Mouse (Mus musculus) hindbrain, postnatal 0 days (tissue): ENCODE measurements around the gene Taok3. TPM values are rescaled to one million over a fixed set of nuclear protein-coding genes. Genes with fewer than 3 reads are reported as not detected.
A peak's percentile ranks its signal among the peaks of the same experiment; 100 is the strongest.

Experiments used
- ATAC-seq: fragments of 200-750 bp; cut with Nextera tagmentation; 2 replicates; pipeline ENCODE4 v1.8.0; 2017; ENCODE audit warnings: mild to moderate bottlenecking, moderate TSS enrichment, moderate library complexity
- DNase-seq: peaks from one replicate; pipeline ENCODE4 v3.0.0-alpha.2; 2015; ENCODE audit warnings: low spot score
- H3K27ac ChIP-seq: fragments of 300-500 bp; sonication (generic); 2 replicates; pipeline ENCODE4 v1.5.1; 2014; ENCODE audit warnings: mild to moderate bottlenecking
- H3K27me3 ChIP-seq: fragments of 300-500 bp; sonication (generic); 2 replicates; pipeline ENCODE4 v1.6.1; 2014; ENCODE audit warnings: low read length, mixed read lengths; ENCODE audit not compliant: insufficient read depth
- H3K36me3 ChIP-seq: fragments of 300-500 bp; sonication (generic); 2 replicates; pipeline ENCODE4 v1.6.1; 2014; ENCODE audit warnings: low read length, mixed read lengths; ENCODE audit not compliant: insufficient read depth
- H3K4me1 ChIP-seq: fragments of 300-500 bp; sonication (generic); 2 replicates; pipeline ENCODE4 v1.6.1; 2014; ENCODE audit warnings: antibody characterized with exemption, low read length, mixed read lengths; ENCODE audit not compliant: insufficient read depth
- H3K4me2 ChIP-seq: fragments of 300-500 bp; sonication (generic); 2 replicates; pipeline ENCODE4 v1.6.1; 2014; ENCODE audit warnings: low read depth, mild to moderate bottlenecking, low read length, moderate library complexity, mixed read lengths
- H3K4me3 ChIP-seq: fragments of 300-500 bp; sonication (generic); 2 replicates; pipeline ENCODE4 v1.5.1; 2014; ENCODE audit warnings: low read length
- H3K9ac ChIP-seq: fragments of 300-500 bp; sonication (generic); replicated peaks from 2 replicates; pipeline ENCODE4 v1.6.1; 2014; ENCODE audit warnings: mild to moderate bottlenecking, low read length, moderate library complexity, mixed read lengths
- H3K9me3 ChIP-seq: fragments of 300-500 bp; sonication (generic); 2 replicates; pipeline ENCODE4 v1.6.1; 2016; ENCODE audit warnings: low read length, mixed read lengths
- CTCF ChIP-seq: IDR thresholded peaks from 2 replicates; pipeline ENCODE4 v1.5.1; 2016; ENCODE audit warnings: antibody characterized with exemption, control low read depth, low read depth
- WGBS: fragments of 180-500 bp; shearing (Covaris S2); extraction: QIAGEN DNeasy Blood & Tissue Kit; methylation state at CpG from one replicate; pipeline ENCODE4 v1.1.7; 2014; 5-methylcytosine and 5-hydroxymethylcytosine counted together
- polyA plus RNA-seq: library from polyadenylated mRNA; unstranded; fragments of >200 nt; fragmentation: Nextera tagmentation; extraction: Ambion mirVana; gene quantifications from 2 replicates; pipeline ENCODE4 v1.2.1, GENCODE M21; 2015
- total RNA-seq: library from RNA; depleted of rRNA; stranded (reverse); fragments of >200 nt; gene quantifications from 2 replicates; pipeline ENCODE4 v1.2.3, GENCODE M21; 2014

Gene Taok3
- total and polyA plus RNA-seq, 2 experiments from 2014 or later, result 21.0 to 50.2 TPM

DNA sequence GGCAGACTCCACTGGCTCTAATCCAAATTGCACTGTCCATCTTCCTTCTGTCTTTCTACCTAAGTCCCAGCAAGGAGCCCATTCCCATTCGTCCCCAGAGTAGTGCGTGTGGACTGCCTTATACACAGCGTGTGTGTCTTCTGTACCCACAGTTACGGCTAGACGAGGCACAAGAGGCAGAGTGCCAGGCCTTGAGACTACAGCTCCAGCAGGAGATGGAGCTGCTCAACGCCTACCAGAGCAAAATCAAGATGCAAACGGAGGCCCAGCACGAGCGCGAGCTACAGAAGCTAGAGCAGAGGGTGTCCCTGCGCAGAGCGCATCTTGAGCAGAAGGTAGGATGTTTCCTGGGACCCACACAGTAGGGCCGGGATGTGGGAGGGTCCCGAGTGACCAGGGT lies 152.0 kb downstream of the Taok3 start:
- no peak overlapping the region for H3K27ac ChIP-seq
- H3K9ac ChIP-seq, result no peak overlapping the region
- 67% methylated on average over 14 of the region's 14 CpGs for WGBS
- no peak overlapping the region for H3K4me3 ChIP-seq
- no peak for DNase-seq
- no peaks in the 10 kb centered on the region for H3K27me3 ChIP-seq
- TF ChIP-seq CTCF, result no peak
- no peaks in the 10 kb centered on the region for H3K9me3 ChIP-seq
- no peak overlapping the region for H3K4me2 ChIP-seq
- H3K4me1 ChIP-seq, result no peaks in the 10 kb centered on the region
- ATAC-seq, result no peak
- H3K36me3 ChIP-seq, result peaks cover under 1% of the 10 kb centered on the region; the same call in 1 of the 2 replicates

DNA sequence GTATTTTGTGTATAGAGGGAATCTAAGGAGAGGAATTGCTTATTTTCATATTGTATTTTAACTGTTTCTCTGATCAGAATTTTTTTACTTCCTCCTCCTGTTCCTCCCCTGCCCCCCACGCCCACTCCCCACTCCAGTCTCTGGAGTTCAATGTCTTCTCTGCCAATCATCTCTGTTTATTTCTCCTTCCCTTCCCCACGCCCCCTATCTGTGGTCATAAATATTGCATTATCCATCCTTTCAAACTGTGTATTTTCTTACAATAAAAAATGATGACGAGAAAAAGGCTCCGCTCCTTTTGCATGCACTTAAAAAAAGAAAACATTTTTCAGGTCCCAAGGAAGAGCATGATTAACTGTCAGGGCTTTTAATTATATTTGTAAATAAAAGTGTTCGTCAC lies 154.9 kb downstream of the Taok3 start:
- H3K36me3 ChIP-seq, result no peaks in the 10 kb centered on the region; the same call in 1 of the 2 replicates
- no peak overlapping the region for H3K4me3 ChIP-seq
- H3K9me3 ChIP-seq, result no peaks in the 10 kb centered on the region
- peak; percentile 65 for TF ChIP-seq CTCF
- DNase-seq (peak; percentile 42), ATAC-seq (no peak)
- WGBS, result 68% methylated on average over 5 of the region's 5 CpGs
- no peak overlapping the region for H3K9ac ChIP-seq
- H3K27ac ChIP-seq, result no peak overlapping the region
- no peaks in the 10 kb centered on the region for H3K27me3 ChIP-seq
- H3K4me1 ChIP-seq, result no peaks in the 10 kb centered on the region
- H3K4me2 ChIP-seq, result no peak overlapping the region

DNA sequence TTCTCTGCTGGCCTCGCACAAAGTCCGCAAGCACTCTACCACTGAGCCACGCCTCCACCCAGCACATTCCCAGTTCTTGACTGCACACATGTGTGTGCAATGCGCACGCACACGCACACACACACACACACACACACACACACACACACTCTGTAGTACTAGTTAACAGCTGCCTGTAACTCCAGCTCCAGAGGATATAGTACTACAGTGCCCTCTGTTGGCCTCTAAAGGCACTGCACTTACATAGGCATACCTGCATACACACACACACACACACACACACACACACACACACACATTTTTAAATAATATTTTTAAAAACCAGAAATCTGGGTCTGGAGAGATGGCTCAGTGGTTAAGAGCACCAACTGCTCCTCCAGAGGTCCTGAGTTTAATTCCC lies 157.9 kb downstream of the Taok3 start:
- peak; percentile 39 for DNase-seq
- no peaks in the 10 kb centered on the region for H3K4me1 ChIP-seq
- 98% methylated on average over 6 of the region's 6 CpGs for WGBS
- no peak overlapping the region for H3K9ac ChIP-seq
- H3K4me2 ChIP-seq, result no peak overlapping the region
- H3K4me3 ChIP-seq, result no peak overlapping the region
- no peak overlapping the region for H3K27ac ChIP-seq
- no peak for ATAC-seq
- H3K36me3 ChIP-seq, result peaks cover 12% of the 10 kb centered on the region; the same call in 1 of the 2 replicates
- no peaks in the 10 kb centered on the region for H3K9me3 ChIP-seq
- H3K27me3 ChIP-seq, result no peaks in the 10 kb centered on the region
- TF ChIP-seq CTCF, result peak; percentile 53

DNA sequence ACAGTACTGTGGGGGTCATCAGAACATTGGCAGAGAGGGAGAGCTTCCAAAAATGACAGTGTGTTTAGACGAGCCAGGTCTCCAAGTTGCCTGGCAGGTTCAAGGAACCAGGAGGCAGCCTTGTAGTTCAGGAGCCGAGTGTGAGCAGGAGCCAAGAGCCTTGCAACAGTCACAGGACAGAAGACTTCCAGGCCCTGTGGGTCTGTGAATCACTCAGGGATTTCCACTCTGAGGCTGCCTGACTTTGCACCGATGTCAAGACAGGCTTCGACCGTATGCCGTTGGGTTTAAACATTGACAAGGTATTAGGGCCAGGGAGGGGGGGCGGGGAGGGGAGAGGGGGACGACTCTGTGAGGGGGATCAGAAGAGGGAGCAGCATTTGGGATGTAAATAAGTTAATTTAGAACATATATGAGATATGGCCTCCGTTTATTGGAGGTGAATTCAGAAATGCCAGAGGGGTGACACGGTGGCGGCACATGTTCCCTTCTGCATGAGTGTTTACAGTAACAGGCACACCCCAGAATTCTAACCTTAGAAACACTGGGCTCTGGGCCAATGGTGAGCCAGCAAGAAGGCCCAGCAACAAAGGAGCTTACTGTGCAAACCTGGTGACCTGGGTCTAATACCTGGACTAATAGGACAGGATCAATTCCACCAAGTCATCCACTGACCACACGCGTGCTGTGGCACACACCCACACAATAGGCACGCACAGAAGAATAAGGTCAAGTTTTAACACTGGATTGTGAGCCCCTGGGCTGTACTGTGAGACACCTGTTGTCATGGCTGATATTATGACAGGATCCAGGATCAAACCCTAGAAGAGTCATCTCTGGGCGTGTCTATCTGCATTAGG lies 159.1 kb downstream of the Taok3 start:
- no peaks in the 10 kb centered on the region for H3K4me1 ChIP-seq
- H3K4me3 ChIP-seq, result no peak overlapping the region
- H3K4me2 ChIP-seq, result no peak overlapping the region
- H3K27ac ChIP-seq, result no peak overlapping the region
- no peak for DNase-seq
- no peaks in the 10 kb centered on the region for H3K27me3 ChIP-seq
- H3K9me3 ChIP-seq, result no peaks in the 10 kb centered on the region
- no peak for ATAC-seq
- no peak for TF ChIP-seq CTCF
- H3K36me3 ChIP-seq, result peaks cover 12% of the 10 kb centered on the region; the same call in 1 of the 2 replicates
- H3K9ac ChIP-seq, result no peak overlapping the region
- WGBS, result 84% methylated on average over 15 of the region's 15 CpGs

DNA sequence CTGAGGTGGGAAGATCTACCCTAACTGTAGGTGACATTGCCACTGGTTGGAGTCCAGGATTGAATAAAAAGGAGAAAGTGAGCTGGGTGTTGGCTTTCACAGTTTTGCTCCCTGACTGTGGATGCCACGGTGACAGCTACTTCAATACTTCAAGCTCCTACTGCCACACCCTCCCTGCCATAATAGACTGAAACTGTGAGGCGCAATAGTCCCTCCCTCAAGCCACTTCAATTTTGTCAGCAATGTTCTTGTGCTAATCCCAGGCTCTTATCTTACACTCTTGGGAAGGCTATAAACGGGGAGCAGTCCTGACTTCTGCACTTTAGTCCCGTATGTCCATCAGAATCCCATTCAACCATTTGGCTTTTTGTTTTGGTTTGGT lies 159.7 kb downstream of the Taok3 start:
- H3K4me3 ChIP-seq, result no peak overlapping the region
- ATAC-seq, result no peak
- 84% methylated on average over 4 of the region's 4 CpGs for WGBS
- no peaks in the 10 kb centered on the region for H3K27me3 ChIP-seq
- no peak overlapping the region for H3K27ac ChIP-seq
- DNase-seq, result no peak
- H3K36me3 ChIP-seq, result peaks cover 14% of the 10 kb centered on the region; the same call in 1 of the 2 replicates
- H3K9ac ChIP-seq, result no peak overlapping the region
- no peak overlapping the region for H3K4me2 ChIP-seq
- no peaks in the 10 kb centered on the region for H3K9me3 ChIP-seq
- H3K4me1 ChIP-seq, result no peaks in the 10 kb centered on the region
- TF ChIP-seq CTCF, result no peak

DNA sequence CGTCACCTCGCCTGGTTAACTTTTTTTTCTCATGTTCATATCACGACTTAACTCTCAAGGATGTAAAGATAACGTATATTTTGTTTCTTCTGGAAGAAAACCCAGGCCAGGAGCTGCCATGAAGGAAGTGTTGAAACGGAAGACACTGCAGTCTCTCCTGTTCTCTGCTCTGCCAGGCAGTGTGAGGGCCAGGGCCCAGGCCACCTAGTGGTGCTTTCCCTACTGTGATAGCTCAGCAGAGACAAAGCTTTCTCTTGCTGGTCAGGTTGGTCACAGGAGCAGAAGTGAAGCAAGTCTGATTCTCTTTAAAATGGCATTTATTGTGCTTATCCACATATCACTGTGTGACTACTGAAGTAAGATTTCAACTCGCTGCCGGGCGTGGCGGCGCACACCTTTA lies 161.6 kb downstream of the Taok3 start:
- H3K4me3 ChIP-seq, result no peak overlapping the region

DNA sequence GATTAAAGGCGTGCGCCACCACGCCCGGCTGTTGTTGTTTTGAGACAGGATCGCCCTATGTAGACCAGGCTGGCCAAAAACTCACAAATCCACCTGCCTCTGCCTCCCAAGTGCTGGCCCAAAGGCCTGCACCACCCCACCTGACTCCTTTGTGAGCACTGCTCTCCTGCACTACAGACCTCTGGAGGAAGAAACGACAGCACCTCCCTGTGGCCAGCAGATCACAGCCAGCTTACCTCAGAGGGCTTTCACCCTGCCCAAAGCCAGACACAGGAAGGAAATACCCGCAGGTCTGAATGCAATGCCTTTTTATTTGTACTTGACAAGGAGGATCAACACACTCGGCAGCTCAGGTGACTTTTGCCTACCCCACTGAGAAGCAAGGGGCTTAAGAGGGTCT lies 162.4 kb downstream of the Taok3 start:
- H3K4me2 ChIP-seq, result no peak overlapping the region
- DNase-seq (no peak), ATAC-seq (no peak)
- H3K27me3 ChIP-seq, result no peaks in the 10 kb centered on the region
- TF ChIP-seq CTCF, result peak; percentile 24; the same call in 1 of the 2 replicates
- no peak overlapping the region for H3K4me3 ChIP-seq
- H3K36me3 ChIP-seq, result peaks cover 18% of the 10 kb centered on the region; the same call in 1 of the 2 replicates
- no peaks in the 10 kb centered on the region for H3K9me3 ChIP-seq
- H3K4me1 ChIP-seq, result 0 out of 2 replicates have a peak, but pooled peaks cover 8% of the 10 kb centered on the region
- no peak overlapping the region for H3K9ac ChIP-seq
- 90% methylated on average over 8 of the region's 8 CpGs for WGBS
- no peak overlapping the region for H3K27ac ChIP-seq

More for the DNA sequence above, 161.6 kb downstream of the Taok3 start:
- no peaks in the 10 kb centered on the region for H3K27me3 ChIP-seq
- no peaks in the 10 kb centered on the region for H3K9me3 ChIP-seq
- no peak overlapping the region for H3K9ac ChIP-seq
- peak; percentile 50 for TF ChIP-seq CTCF
- H3K4me1 ChIP-seq, result 0 out of 2 replicates have a peak, but pooled peaks cover 8% of the 10 kb centered on the region
- DNase-seq, result no peak
- 92% methylated on average over 10 of the region's 10 CpGs for WGBS
- H3K4me2 ChIP-seq, result no peak overlapping the region
- peaks cover 18% of the 10 kb centered on the region; the same call in 1 of the 2 replicates for H3K36me3 ChIP-seq
- no peak for ATAC-seq
- H3K27ac ChIP-seq, result no peak overlapping the region
